Mouse (Mus musculus) liver, adult 2 months (tissue): ENCODE results near the gene S100a13.

Experiments used
- CTCF ChIP-seq: fragments of 200-500 bp; IDR thresholded peaks from 2 replicates; pipeline ENCODE4 v1.5.1; 2011; ENCODE audit warnings: low read depth, low read length, control low read depth
- POLR2A ChIP-seq: fragments of 200-500 bp; IDR thresholded peaks from 2 replicates; pipeline ENCODE4 v1.6.1; 2011; ENCODE audit warnings: low read length, control low read depth; ENCODE audit not compliant: insufficient read depth; ENCODE audit errors: extremely low read depth

GRCm38 (mm10) chr3:90526580-90526979, 12.3 kb downstream of the S100a13 start, which contains the start of gene S100a14:
- TF ChIP-seq CTCF (no peak), POLR2A (no peak)
